Mouse (Mus musculus) embryonic facial prominence, embryonic 11.5 days (tissue): ENCODE data around the gene Wdtc1. TPM values are rescaled to one million over a fixed set of nuclear protein-coding genes. Genes with fewer than 3 reads are reported as not detected.
A peak's percentile ranks its signal among the peaks of the same experiment; 100 is the strongest.

Experiments used
- ATAC-seq: fragments of 200-750 bp; cut with Nextera tagmentation; replicated peaks from 2 replicates; pipeline ENCODE4 v1.8.0; 2017; ENCODE audit warnings: low read depth; ENCODE audit not compliant: insufficient number of reproducible peaks, low FRiP score, low TSS enrichment
- DNase-seq: peaks from one replicate; pipeline ENCODE4 v3.0.0-alpha.2; 2015; ENCODE audit warnings: low spot score
- H3K27ac ChIP-seq: fragments of 300-500 bp; sonication (generic); replicated peaks from 2 replicates; pipeline ENCODE4 v1.5.1; 2014; ENCODE audit warnings: mild to moderate bottlenecking, low read depth, low read length, control low read depth
- H3K27me3 ChIP-seq: fragments of 300-500 bp; sonication (generic); 2 replicates; pipeline ENCODE4 v1.6.1; 2014; ENCODE audit warnings: mild to moderate bottlenecking, low read length, moderate library complexity, mixed read lengths; ENCODE audit not compliant: control insufficient read depth, insufficient read depth
- H3K36me3 ChIP-seq: fragments of 300-500 bp; sonication (generic); replicated peaks from 2 replicates; pipeline ENCODE4 v1.6.1; 2014; ENCODE audit warnings: low read depth, mild to moderate bottlenecking, low read length, moderate library complexity, mixed read lengths; ENCODE audit not compliant: control insufficient read depth, insufficient read depth
- H3K4me1 ChIP-seq: fragments of 300-500 bp; sonication (generic); 2 replicates; pipeline ENCODE4 v1.6.1; 2014; ENCODE audit warnings: low read length, mixed read lengths; ENCODE audit not compliant: control insufficient read depth, insufficient read depth
- H3K4me2 ChIP-seq: fragments of 300-500 bp; sonication (generic); 2 replicates; pipeline ENCODE4 v1.6.1; 2014; ENCODE audit warnings: low read depth, mild to moderate bottlenecking, control low read depth, low read length, moderate library complexity
- H3K4me3 ChIP-seq: fragments of 300-500 bp; sonication (generic); 2 replicates; pipeline ENCODE4 v1.5.1; 2014; ENCODE audit warnings: low read depth, low read length, control low read depth
- H3K9ac ChIP-seq: fragments of 300-500 bp; sonication (generic); replicated peaks from 2 replicates; pipeline ENCODE4 v1.6.1; 2014; ENCODE audit warnings: mild to moderate bottlenecking, control low read depth, low read length
- H3K9me3 ChIP-seq: fragments of 300-500 bp; sonication (generic); replicated peaks from 2 replicates; pipeline ENCODE4 v1.6.1; 2016; ENCODE audit warnings: mild to moderate bottlenecking, low read length, inconsistent platforms, mixed read lengths; ENCODE audit not compliant: control insufficient read depth
- WGBS: fragments of 180-500 bp; shearing (Covaris S2); extraction: QIAGEN DNeasy Blood & Tissue Kit; methylation state at CpG from one replicate; pipeline ENCODE4 v1.1.7; 2014; 5-methylcytosine and 5-hydroxymethylcytosine counted together
- polyA plus RNA-seq: library from polyadenylated mRNA; unstranded; fragments of >200 nt; fragmentation: Nextera tagmentation; extraction: Ambion mirVana; gene quantifications from 2 replicates; pipeline ENCODE4 v1.2.1, GENCODE M21; 2014

Wdtc1 gene
- polyA plus RNA-seq, 1 experiment from 2014 or later, result 16.7 TPM

GRCm38 (mm10) chr4:133371621-133372277 lies 18.5 kb upstream of the Wdtc1 start:
- peak overlapping the region; percentile 10; the same call in 1 of the 2 replicates for H3K4me3 ChIP-seq
- ATAC-seq, result no peak
- 76% methylated on average over 7 of the region's 7 CpGs for WGBS

GRCm38 (mm10) chr4:133370298-133371274 lies 17.3 kb upstream of the Wdtc1 start:
- ATAC-seq (no peak), DNase-seq (no peak)
- peaks cover 8% of the 10 kb centered on the region for H3K4me1 ChIP-seq
- H3K27me3 ChIP-seq, result no peaks in the 10 kb centered on the region
- H3K27ac ChIP-seq, result no peak overlapping the region; the same call in 1 of the 2 replicates
- H3K4me2 ChIP-seq, result peak overlapping the region; percentile 78
- H3K9ac ChIP-seq, result peak overlapping the region; percentile 93
- H3K4me3 ChIP-seq, result peak overlapping the region; percentile 90
- no peaks in the 10 kb centered on the region for H3K9me3 ChIP-seq
- no peaks in the 10 kb centered on the region for H3K36me3 ChIP-seq
- 74% methylated on average over 22 of the region's 22 CpGs for WGBS

More at GRCm38 (mm10) chr4:133371621-133372277, 18.5 kb upstream of the Wdtc1 start:
- Histone ChIP-seq H3K4me2 (peak overlapping the region; percentile 78), H3K27me3 (no peaks in the 10 kb centered on the region), H3K27ac (no peak overlapping the region), H3K9ac (peak overlapping the region; percentile 50), H3K4me1 (peaks cover 8% of the 10 kb centered on the region), H3K9me3 (no peaks in the 10 kb centered on the region), H3K36me3 (no peaks in the 10 kb centered on the region)
- no peak for DNase-seq

GRCm38 (mm10) chr4:133369553-133370297 lies 16.4 kb upstream of the Wdtc1 start, which contains the start of gene Slc9a1:
TSS of gene Slc9a1 (plus strand) at chr4:133369706.
- peak; percentile 93 for DNase-seq
- H3K27ac ChIP-seq, result peak within 1 kb of the TSS; percentile 72
- H3K4me3 ChIP-seq, result peak within 1 kb of the TSS; percentile 90
- no peaks in the 10 kb centered on the region for H3K9me3 ChIP-seq
- H3K27me3 ChIP-seq, result no peaks in the 10 kb centered on the region
- H3K4me1 ChIP-seq, result peaks cover 8% of the 10 kb centered on the region
- WGBS, result under 1% methylated on average over 40 of the region's 40 CpGs
- peak; percentile 92 for ATAC-seq
- H3K36me3 ChIP-seq, result no peaks in the 10 kb centered on the region
- peak within 1 kb of the TSS; percentile 78 for H3K4me2 ChIP-seq
- peak within 1 kb of the TSS; percentile 93 for H3K9ac ChIP-seq

- Histone ChIP-seq H3K4me3 (no peak overlapping the region), H3K36me3 (no peaks in the 10 kb centered on the region), H3K9me3 (no peaks in the 10 kb centered on the region), H3K9ac (no peak overlapping the region), H3K4me2 (no peak overlapping the region), H3K27me3 (no peaks in the 10 kb centered on the region), H3K27ac (no peak overlapping the region), H3K4me1 (no peaks in the 10 kb centered on the region)
- 94% methylated on average over 6 of the region's 6 CpGs for WGBS
- DNase-seq (no peak), ATAC-seq (no peak)
Observed at GRCm38 (mm10) chr4:133354641-133355040, 1.4 kb upstream of the Wdtc1 start.

- H3K4me1 ChIP-seq, result no peaks in the 10 kb centered on the region
- H3K27ac ChIP-seq, result no peak overlapping the region
- 75% methylated on average over 10 of the region's 10 CpGs for WGBS
- no peak overlapping the region for H3K4me2 ChIP-seq
- no peaks in the 10 kb centered on the region for H3K36me3 ChIP-seq
- H3K4me3 ChIP-seq, result no peak overlapping the region
- ATAC-seq, result no peak
- H3K9ac ChIP-seq, result no peak overlapping the region
- no peaks in the 10 kb centered on the region for H3K27me3 ChIP-seq
- no peak for DNase-seq
- H3K9me3 ChIP-seq, result no peaks in the 10 kb centered on the region
Observed at GRCm38 (mm10) chr4:133352797-133353196, 484 bp downstream of the Wdtc1 start.

GRCm38 (mm10) chr4:133348051-133348775 lies 5.1 kb downstream of the Wdtc1 start:
- DNase-seq (no peak), ATAC-seq (no peak)
- H3K4me2 ChIP-seq, result no peak overlapping the region
- H3K36me3 ChIP-seq, result no peaks in the 10 kb centered on the region
- WGBS, result 76% methylated on average over 5 of the region's 5 CpGs
- no peaks in the 10 kb centered on the region for H3K4me1 ChIP-seq
- H3K27me3 ChIP-seq, result no peaks in the 10 kb centered on the region
- no peak overlapping the region for H3K9ac ChIP-seq
- H3K9me3 ChIP-seq, result no peaks in the 10 kb centered on the region
- no peak overlapping the region for H3K4me3 ChIP-seq
- no peak overlapping the region for H3K27ac ChIP-seq

GRCm38 (mm10) chr4:133347624-133348023 lies 5.7 kb downstream of the Wdtc1 start:
- ATAC-seq, result no peak
- Histone ChIP-seq H3K9me3 (no peaks in the 10 kb centered on the region), H3K36me3 (no peaks in the 10 kb centered on the region), H3K4me3 (no peak overlapping the region), H3K27me3 (no peaks in the 10 kb centered on the region), H3K9ac (no peak overlapping the region), H3K4me2 (no peak overlapping the region), H3K4me1 (no peaks in the 10 kb centered on the region), H3K27ac (no peak overlapping the region)
- 59% methylated on average over 4 of the region's 4 CpGs for WGBS
- no peak for DNase-seq
